Mouse (Mus musculus) CH12.LX (cell line): ENCODE results near the gene R3hcc1l. TPM values are rescaled to one million over a fixed set of nuclear protein-coding genes. Genes with fewer than 3 reads are reported as not detected.

Source experiments
- DNase-seq: peaks from one replicate; pipeline ENCODE4 v3.0.0-alpha.2; 2013; ENCODE audit errors: extremely low read depth
- H3K27ac ChIP-seq: 2 replicates; pipeline ENCODE4 v1.5.1; 2012; ENCODE audit warnings: low read depth, mild to moderate bottlenecking, control low read depth, moderate library complexity; ENCODE audit not compliant: insufficient read depth
- H3K27me3 ChIP-seq: replicated peaks from 2 replicates; pipeline ENCODE3; 2012; ENCODE audit warnings: inconsistent platforms
- H3K36me3 ChIP-seq, 2 experiments: replicated peaks in 1 of 2; 2 replicates each; pipeline versions ENCODE3 to v1.6.1; 2012; ENCODE audit warnings: inconsistent platforms in 1 of 2, low read length in 1 of 2, mild to moderate bottlenecking in 1 of 2, mixed read lengths in 1 of 2, moderate library complexity in 1 of 2; ENCODE audit not compliant: control insufficient read depth in 1 of 2, insufficient read depth in 1 of 2
- H3K4me1 ChIP-seq, 2 experiments: 2 replicates each; pipeline ENCODE4 v1.6.1; 2012; ENCODE audit warnings: inconsistent platforms in 1 of 2, moderate library complexity in 1 of 2; ENCODE audit not compliant: insufficient read depth in 2 of 2, control insufficient read depth in 1 of 2
- H3K4me2 ChIP-seq: 2 replicates; pipeline ENCODE4 v1.6.1; 2012; ENCODE audit warnings: low read depth, mild to moderate bottlenecking, control low read depth; ENCODE audit not compliant: poor library complexity, insufficient read depth, severe bottlenecking
- H3K4me3 ChIP-seq, 3 experiments: fragments of 150-350 bp in 1 of 3; sonication (generic) in 1 of 3; replicated peaks in 1 of 3; 2 replicates each; pipeline versions ENCODE3 to v1.5.1; 2011 to 2012; ENCODE audit warnings: low read depth in 2 of 3, low read length in 2 of 3, mild to moderate bottlenecking in 2 of 3, moderate library complexity in 2 of 3, control low read depth in 1 of 3, improper control_type of control experiment in 1 of 3, inconsistent platforms in 1 of 3, mixed read lengths in 1 of 3; ENCODE audit not compliant: poor library complexity in 1 of 3
- H3K79me2 ChIP-seq: replicated peaks from 2 replicates; pipeline ENCODE4 v1.6.1; 2012; ENCODE audit warnings: mild to moderate bottlenecking, moderate library complexity; ENCODE audit not compliant: control insufficient read depth, poor library complexity, insufficient read depth, severe bottlenecking; ENCODE audit errors: extremely low read depth
- H3K9ac ChIP-seq: 2 replicates; pipeline ENCODE4 v1.6.1; 2012; ENCODE audit warnings: low read depth, mild to moderate bottlenecking, control low read depth, moderate library complexity; ENCODE audit not compliant: insufficient read depth
- H3K9me3 ChIP-seq: replicated peaks from 2 replicates; pipeline ENCODE3; 2012; ENCODE audit warnings: low read length, inconsistent platforms, mixed read lengths
- BHLHE40 ChIP-seq: IDR thresholded peaks from 2 replicates; pipeline ENCODE4 v1.6.1; 2011; ENCODE audit warnings: mild to moderate bottlenecking, low read depth, low read length, improper control_type of control experiment
- ELF1 ChIP-seq: IDR thresholded peaks from 2 replicates; pipeline ENCODE4 v1.6.1; 2014; ENCODE audit warnings: low read depth, mild to moderate bottlenecking, inconsistent platforms, low read length, improper control_type of control experiment
- EP300 ChIP-seq: IDR thresholded peaks from 2 replicates; pipeline ENCODE4 v1.6.1; 2011; ENCODE audit warnings: low read length, improper control_type of control experiment
- ETS1 ChIP-seq: conservative IDR thresholded peaks from 2 replicates; pipeline ENCODE4 v1.6.1; 2012; ENCODE audit warnings: low read depth, mild to moderate bottlenecking, inconsistent platforms, low read length, improper control_type of control experiment, moderate library complexity
- GABPA ChIP-seq: IDR thresholded peaks from 2 replicates; pipeline ENCODE4 v1.6.1; 2012; ENCODE audit warnings: low read depth, low read length, improper control_type of control experiment, inconsistent platforms; ENCODE audit not compliant: insufficient replicate concordance
- IRF4 ChIP-seq: IDR thresholded peaks from 2 replicates; pipeline ENCODE4 v1.6.1; 2014; ENCODE audit warnings: low read depth, mild to moderate bottlenecking, inconsistent platforms, low read length, improper control_type of control experiment
- MAFK ChIP-seq: IDR thresholded peaks from 2 replicates; pipeline ENCODE4 v1.6.1; 2011; ENCODE audit warnings: low read length, improper control_type of control experiment; ENCODE audit not compliant: insufficient replicate concordance
- MAZ ChIP-seq: IDR thresholded peaks from 2 replicates; pipeline ENCODE4 v1.6.1; 2012; ENCODE audit warnings: low read depth, mild to moderate bottlenecking, inconsistent platforms, low read length, improper control_type of control experiment, moderate library complexity
- MEF2A ChIP-seq: IDR thresholded peaks from 2 replicates; pipeline ENCODE4 v1.6.1; 2014; ENCODE audit warnings: low read depth, mild to moderate bottlenecking, inconsistent platforms, low read length, improper control_type of control experiment, borderline replicate concordance
- MXI1 ChIP-seq: IDR thresholded peaks from 2 replicates; pipeline ENCODE4 v1.6.1; 2011; ENCODE audit warnings: mild to moderate bottlenecking, low read depth, low read length, improper control_type of control experiment
- NELFE ChIP-seq: IDR thresholded peaks from 2 replicates; pipeline ENCODE4 v1.6.1; 2011; ENCODE audit warnings: low read depth, low read length, improper control_type of control experiment
- PAX5 ChIP-seq: IDR thresholded peaks from 2 replicates; pipeline ENCODE4 v1.6.1; 2012; ENCODE audit warnings: low read length, inconsistent platforms, mixed read lengths
- POLR2A ChIP-seq: IDR thresholded peaks from 2 replicates; pipeline ENCODE4 v1.6.1; 2011; ENCODE audit warnings: low read depth, mild to moderate bottlenecking, improper control_type of control experiment, low read length
- POLR2AphosphoS2 ChIP-seq: IDR thresholded peaks from 2 replicates; pipeline ENCODE4 v1.6.1; 2011; ENCODE audit warnings: low read depth, low read length, improper control_type of control experiment
- RAD21 ChIP-seq: IDR thresholded peaks from 2 replicates; pipeline ENCODE4 v1.6.1; 2011; ENCODE audit warnings: low read depth, mild to moderate bottlenecking, low read length, improper control_type of control experiment, moderate library complexity
- SIN3A ChIP-seq: IDR thresholded peaks from 2 replicates; pipeline ENCODE4 v1.6.1; 2012; ENCODE audit warnings: low read length, improper control_type of control experiment, inconsistent platforms
- SMC3 ChIP-seq: IDR thresholded peaks from 2 replicates; pipeline ENCODE4 v1.6.1; 2011; ENCODE audit warnings: low read depth, low read length, improper control_type of control experiment
- ZC3H11A ChIP-seq: IDR thresholded peaks from 2 replicates; pipeline ENCODE4 v1.6.1; 2012; ENCODE audit warnings: low read depth, mild to moderate bottlenecking, inconsistent platforms, low read length, improper control_type of control experiment
- ZKSCAN1 ChIP-seq: IDR thresholded peaks from 2 replicates; pipeline ENCODE4 v1.6.1; 2012; ENCODE audit warnings: low read depth, inconsistent platforms, low read length, improper control_type of control experiment, borderline replicate concordance
- ZMIZ1 ChIP-seq: IDR thresholded peaks from 2 replicates; pipeline ENCODE4 v1.6.1; 2012; ENCODE audit warnings: low read depth, mild to moderate bottlenecking, inconsistent platforms, low read length, improper control_type of control experiment
- ZNF384 ChIP-seq: IDR thresholded peaks from 2 replicates; pipeline ENCODE4 v1.6.1; 2012; ENCODE audit warnings: low read depth, low read length, improper control_type of control experiment, inconsistent platforms
- dilution Hi-C: fragments of 300-500 bp; cut with MboI; formaldehyde crosslinking; loops from 2 replicates; pipeline ENCODE4 v1.14.3; 2020; ENCODE audit warnings: low sequenced_read_pairs; ENCODE audit not compliant: extremely low pct_unique_long_range_greater_than_20kb, extremely low pct_ligation_motif_present
- in situ Hi-C: fragments of 300-500 bp; cut with MboI; formaldehyde crosslinking; loops from 3 replicates; pipeline ENCODE4 v1.14.3; 2019; ENCODE audit warnings: low sequenced_read_pairs, low pct_ligation_motif_present, low pct_unique_long_range_greater_than_20kb, mixed read lengths
- polyA plus RNA-seq: library from polyadenylated mRNA; unstranded; fragments of >175 nt; gene quantifications from 2 replicates; pipeline ENCODE4 v1.2.1, GENCODE M21; 2012; ENCODE audit warnings: low read depth; ENCODE audit not compliant: insufficient read length
- total RNA-seq, 2 experiments: library from RNA; depleted of rRNA; stranded (reverse); fragments of 300-350 nt in 1 of 2; fragments of >200 nt in 1 of 2; gene quantifications; 2 replicates each; pipeline ENCODE4 v1.2.3; 2012 to 2014

Gene R3hcc1l
- total and polyA plus RNA-seq, 3 experiments: 6.1 to 12.2 (median 10.7) TPM

- Histone ChIP-seq H3K27ac (no peak overlapping the region), H3K27me3 (peaks cover 95% of the 10 kb centered on the region), H3K9me3 (no peaks in the 10 kb centered on the region)
- DNase-seq: no peak
- TF ChIP-seq ZNF384 (no peak), BHLHE40 (no peak), SIN3A (no peak), PAX5 (no peak), RAD21 (no peak), NELFE (no peak), MAFK (no peak), MXI1 (no peak), EP300 (no peak), POLR2AphosphoS2 (no peak), ETS1 (no peak), MEF2A (no peak), ZC3H11A (no peak), POLR2A (no peak), IRF4 (no peak), SMC3 (no peak), ZMIZ1 (no peak), ZKSCAN1 (no peak), GABPA (no peak), ELF1 (no peak)
- TF ChIP-seq, all 38 proteins: peak for 0
- H3K79me2 ChIP-seq: no peaks in the 10 kb centered on the region
- H3K4me2 ChIP-seq: no peak overlapping the region
- in situ Hi-C loops: no loop called here
- dilution Hi-C loops: no loop called here
- H3K4me1 ChIP-seq: no peaks in the 10 kb centered on the region
- no peaks in the 10 kb centered on the region for H3K36me3 ChIP-seq
- no peak overlapping the region for H3K9ac ChIP-seq
- H3K4me3 ChIP-seq: no peak overlapping the region
These were observed 40.3 kb upstream of the R3hcc1l start for GRCm38 (mm10) chr19:42478303-42478702.

GRCm38 (mm10) chr19:42485443-42485842, 33.1 kb upstream of the R3hcc1l start:
- H3K9me3 ChIP-seq: no peaks in the 10 kb centered on the region
- H3K4me1 ChIP-seq: peaks cover 0 to 4% of the 10 kb centered on the region in 2 experiments; a peak in 1 of 4 replicates
- peaks cover 83% of the 10 kb centered on the region for H3K27me3 ChIP-seq
- no peaks in the 10 kb centered on the region for H3K36me3 ChIP-seq
- in situ Hi-C loops: no loop called here
- no peak overlapping the region for H3K27ac ChIP-seq
- H3K4me2 ChIP-seq: no peak overlapping the region
- H3K9ac ChIP-seq: no peak overlapping the region
- DNase-seq: no peak
- no peaks in the 10 kb centered on the region for H3K79me2 ChIP-seq
- dilution Hi-C loops: no loop called here
- no peak overlapping the region for H3K4me3 ChIP-seq
- TF ChIP-seq GABPA: no peak
- TF ChIP-seq IRF4: no peak
- no peak for TF ChIP-seq MAZ
